Comparison of ENCODE assay signal across 19 mouse cellular contexts in the genomic region with DNA sequence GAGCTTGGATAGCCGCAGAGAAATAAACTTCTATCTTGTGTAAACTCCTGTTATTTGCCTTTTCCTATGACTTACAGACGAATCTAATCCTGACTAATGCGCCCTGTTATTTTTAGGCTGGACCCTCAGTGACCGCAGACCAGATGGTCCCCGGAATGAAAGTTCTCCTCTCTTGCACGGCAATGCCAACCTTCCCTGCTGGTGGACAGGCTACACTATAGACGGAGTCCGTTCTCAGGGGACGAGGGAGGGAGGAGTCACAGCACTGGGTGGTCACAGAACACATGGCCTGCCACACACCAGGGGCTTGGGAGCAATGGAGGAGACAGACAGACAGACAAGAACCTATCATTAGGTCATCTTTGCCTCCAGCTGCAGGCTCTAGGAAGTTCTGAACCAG. TPM values are rescaled to one million over a fixed set of nuclear protein-coding genes. Genes with fewer than 3 reads are reported as not detected.
A peak's percentile ranks its signal among the peaks of the same experiment; 100 is the strongest.
DNase-seq lines count a peak whose midpoint lies in the region; ATAC-seq and TF ChIP-seq lines count a peak whose summit lies in the region.
"Had no signal": no experiment of that assay in that cellular context is flagged by ENCODE, and none has a peak within 500 bp of the region (broad histone marks: within the 10 kb centered on the region; RNA-seq: fewer than 3 reads in every experiment).

No protein-coding gene starts in this region.

- no peak for TF ChIP-seq CTCF in heart, postnatal 0 days (IDR thresholded peaks at IDR 0.05; ENCODE audit: low read depth)

- no peak for TF ChIP-seq EP300 in heart, postnatal 0 days (IDR thresholded peaks at IDR 0.05; ENCODE audit: low read depth)

- DNase-seq in cerebellum, postnatal 25 days, result peak; percentile 29 to 37
- no peak for DNase-seq in cerebellum, adult 9-10 months
- no peak for DNase-seq in heart, postnatal 0 days (ENCODE audit: low spot score)
- no peak for DNase-seq in heart, adult 11 months
- no peak for DNase-seq in neural tube, embryonic 10.5 days (ENCODE audit: extremely low spot score, low spot score)
- DNase-seq in right cerebral cortex, postnatal 25 days, result no peak
- DNase-seq in thymus, postnatal 25 days, result no peak
- DNase-seq: kidney, adult 11 months; liver, postnatal 0 days; retina, postnatal 1 day had no signal

- no peaks in the 10 kb centered on the region for H3K9me3 ChIP-seq in heart, postnatal 0 days (replicated peaks; ENCODE audit: control insufficient read depth, low read length)
- no peaks in the 10 kb centered on the region for H3K9me3 ChIP-seq in neural tube, embryonic 15.5 days (replicated peaks)
- H3K9me3 ChIP-seq: forebrain, embryonic 15.5 days; hindbrain, embryonic 15.5 days had no signal

- no peak for ATAC-seq in heart, postnatal 0 days (ENCODE audit: insufficient read depth, low read depth)
- no peak for ATAC-seq in neural tube, embryonic 15.5 days (ENCODE audit: low FRiP score)
- ATAC-seq: forebrain, embryonic 15.5 days; liver, postnatal 0 days; midbrain, embryonic 16.5 days had no signal

- 0 out of 2 replicates have a peak, but pooled peaks cover 3% of the 10 kb centered on the region for H3K36me3 ChIP-seq in heart, postnatal 0 days (replicated peaks; ENCODE audit: control insufficient read depth, insufficient read depth, low read length)
- H3K36me3 ChIP-seq in neural tube, embryonic 15.5 days, result no peaks in the 10 kb centered on the region
- H3K36me3 ChIP-seq: forebrain, embryonic 15.5 days; hindbrain, embryonic 15.5 days had no signal

- H3K4me1 ChIP-seq in heart, postnatal 0 days (ENCODE audit: control insufficient read depth, insufficient read depth), result peaks cover 15% of the 10 kb centered on the region
- H3K4me1 ChIP-seq in neural tube, embryonic 15.5 days, result peaks cover 22% of the 10 kb centered on the region; the same call in 1 of the 2 replicates
- H3K4me1 ChIP-seq: forebrain, embryonic 15.5 days; hindbrain, embryonic 15.5 days had no signal

- peak overlapping the region; percentile 39 for H3K27ac ChIP-seq in heart, postnatal 0 days (ENCODE audit: low read depth)
- H3K27ac ChIP-seq in neural tube, embryonic 15.5 days (replicated peaks), result peak overlapping the region; percentile 23; the same call in 1 of the 2 replicates
- H3K27ac ChIP-seq: forebrain, embryonic 15.5 days; hindbrain, embryonic 15.5 days; kidney, postnatal 0 days had no signal

- no peak overlapping the region for H3K9ac ChIP-seq in heart, postnatal 0 days (replicated peaks; ENCODE audit: low read depth, low read length)
- no peak overlapping the region for H3K9ac ChIP-seq in neural tube, embryonic 15.5 days (replicated peaks)
- H3K9ac ChIP-seq: forebrain, embryonic 15.5 days; hindbrain, embryonic 15.5 days; liver, postnatal 0 days had no signal

- no peak overlapping the region for H3K4me3 ChIP-seq in heart, postnatal 0 days (ENCODE audit: low read depth, low read length)
- no peak overlapping the region for H3K4me3 ChIP-seq in neural tube, embryonic 15.5 days (replicated peaks)
- H3K4me3 ChIP-seq: erythroblast, embryonic 14.5 days; forebrain, embryonic 15.5 days; hindbrain, embryonic 15.5 days; megakaryocyte, embryonic 14.5 days had no signal

- H3K27me3 ChIP-seq in heart, postnatal 0 days (ENCODE audit: control insufficient read depth, insufficient read depth, low read length), result no peaks in the 10 kb centered on the region
- no peaks in the 10 kb centered on the region for H3K27me3 ChIP-seq in neural tube, embryonic 15.5 days (replicated peaks)
- H3K27me3 ChIP-seq: forebrain, embryonic 15.5 days; hindbrain, embryonic 15.5 days had no signal

- 67% methylated on average over 9 of the region's 9 CpGs for WGBS in heart, postnatal 0 days
- WGBS in neural tube, embryonic 15.5 days, result 86% methylated on average over 9 of the region's 9 CpGs

- H3K4me2 ChIP-seq in heart, postnatal 0 days (ENCODE audit: low read depth, low read length), result no peak overlapping the region
- no peak overlapping the region for H3K4me2 ChIP-seq in neural tube, embryonic 15.5 days
- H3K4me2 ChIP-seq: forebrain, embryonic 15.5 days; hindbrain, embryonic 15.5 days had no signal

RNA-seq across cellular contexts. Expression of gene Pald1, which starts 20.8 kb away (rescaled TPM):
- 27.7 and 66.8 TPM in 2 replicates for total RNA-seq in heart, postnatal 0 days (2014; rRNA removed; ENCODE audit: low replicate concordance)
- 13.8 and 17.9 TPM in 2 replicates for polyA plus RNA-seq in heart, postnatal 0 days (2015; fragmentation: Nextera tagmentation; extraction: Ambion mirVana)
- 24.9 and 27.8 TPM in 2 replicates for polyA plus RNA-seq in neural tube, embryonic 15.5 days (2015; fragmentation: Nextera tagmentation; extraction: Ambion mirVana)

RNA-seq across cellular contexts. Expression of gene Nodal, which starts 55.3 kb away (rescaled TPM):
- total RNA-seq in heart, postnatal 0 days (2014; rRNA removed; ENCODE audit: low replicate concordance), result 0.12 TPM in 1 of 2 replicates, not detected in the other
- 0.23 and 0.45 TPM in 2 replicates for polyA plus RNA-seq in heart, postnatal 0 days (2015; fragmentation: Nextera tagmentation; extraction: Ambion mirVana)
- polyA plus RNA-seq in neural tube, embryonic 15.5 days (2015; fragmentation: Nextera tagmentation; extraction: Ambion mirVana), result 0.14 and 0.23 TPM in 2 replicates
- total RNA-seq: adrenal gland, postnatal 14 days; MEL had no signal

Comparison
In these comparisons a context has a peak if more than half of its experiments do, and no peak if none do; other contexts are left out.
1. DNase-seq: peak in cerebellum, postnatal 25 days (2 of 2); none in cerebellum, adult 9-10 months (single experiment), heart, postnatal 0 days (single experiment), heart, adult 11 months (single experiment), neural tube, embryonic 10.5 days (single experiment), right cerebral cortex, postnatal 25 days (single experiment) and thymus, postnatal 25 days (single experiment).